Mouse (Mus musculus) brain, adult 2 months (tissue): ENCODE results near the gene Slc47a1.
"Not testable (repeated sequence)": the region's sequence is repeated elsewhere in the genome, so short reads cannot be mapped to it uniquely, and the experiment has no call there.

Experiments
- DNase-seq: peaks from one replicate; pipeline ENCODE4 v3.0.0; 2011; ENCODE audit warnings: low read depth, low spot score

Slc47a1 gene

DNA sequence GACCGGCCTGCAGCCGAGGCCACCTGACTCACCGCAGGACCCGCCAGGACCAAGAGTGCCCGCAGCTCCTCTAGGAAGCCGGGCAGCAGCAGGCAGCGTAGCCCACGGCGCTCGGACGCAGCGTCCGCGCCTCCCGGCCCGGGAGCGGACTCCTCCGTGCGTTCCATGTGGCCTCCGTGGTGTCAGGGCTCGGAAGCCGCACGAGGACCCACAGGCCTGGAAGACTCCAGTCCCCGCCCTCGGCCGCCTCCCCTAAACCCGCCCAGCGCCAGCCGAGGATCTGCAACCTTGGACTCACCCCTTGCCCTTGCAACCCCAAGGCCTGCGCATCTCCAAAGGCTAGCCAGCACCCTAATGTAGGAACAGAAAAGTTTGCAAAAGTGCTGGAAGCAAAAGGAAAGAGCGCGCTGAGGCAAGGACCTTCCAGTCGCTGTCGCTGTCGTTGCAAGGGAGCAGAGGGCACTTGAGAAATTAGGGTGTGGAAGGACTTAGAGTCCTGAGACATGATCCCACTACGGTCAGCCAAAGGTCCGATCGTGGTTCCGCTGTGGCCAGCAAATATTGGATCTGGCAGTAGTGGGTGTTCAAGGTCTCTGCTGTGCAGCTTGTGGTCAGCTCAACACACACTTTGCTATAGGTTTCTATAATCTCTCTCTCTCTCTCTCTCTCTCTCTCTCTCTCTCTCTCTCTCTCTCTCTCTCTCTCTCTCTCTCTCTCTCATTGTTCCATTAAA lies at the start of gene Slc47a1:
Gene Slc47a1, minus strand, starts transcription at position 465 of the 733 bp plus-strand sequence.
- no peak for DNase-seq

DNA sequence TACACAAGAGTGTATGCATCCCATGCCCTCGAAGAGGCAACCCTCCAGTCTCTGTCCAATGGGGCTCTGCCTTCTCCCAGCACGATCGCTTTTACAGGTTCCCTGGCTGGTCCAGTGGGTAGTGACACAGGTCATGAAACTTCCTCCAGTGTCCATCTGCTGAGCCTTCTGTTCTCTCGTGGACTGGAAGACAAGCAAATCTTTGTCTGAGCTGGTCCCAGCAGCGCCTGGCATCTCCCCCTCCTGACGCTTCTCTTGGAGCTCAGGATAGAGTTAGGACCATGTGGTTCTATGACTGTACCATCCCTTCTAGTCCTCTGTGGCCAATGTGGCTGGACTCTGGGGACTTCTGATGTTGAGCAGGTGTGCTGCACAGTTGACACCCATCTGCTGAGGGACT lies 41.1 kb upstream of the Slc47a1 start:
- peak; percentile 57 for DNase-seq

DNA sequence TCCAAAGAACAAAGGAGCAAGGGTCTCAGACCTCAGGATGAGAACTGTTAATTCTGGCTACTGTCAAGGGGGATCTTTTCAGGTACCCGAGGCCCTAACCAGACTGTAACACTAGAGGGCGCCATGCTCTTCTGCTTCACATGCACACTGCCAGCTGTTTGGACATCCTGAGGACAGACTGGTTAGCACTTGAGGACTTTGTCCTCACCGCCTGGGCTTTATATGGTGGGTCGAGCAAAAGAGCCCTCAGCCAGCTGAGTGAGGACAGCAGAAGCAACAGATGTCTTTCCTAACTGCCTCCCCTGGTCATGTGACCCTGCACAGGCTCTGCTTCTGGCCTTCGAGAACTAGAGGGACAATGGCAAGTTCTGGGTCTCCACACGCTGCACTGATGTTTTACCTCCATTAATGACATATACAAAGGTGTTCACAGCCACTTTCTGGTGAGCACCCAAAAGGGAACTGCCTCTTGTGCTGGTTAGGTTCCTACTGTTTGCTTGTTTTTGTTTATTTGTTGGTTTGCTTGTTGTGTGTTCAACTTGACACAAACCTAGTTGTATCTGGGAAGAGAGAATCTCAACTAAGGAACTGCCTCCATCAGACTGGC lies 39.9 kb upstream of the Slc47a1 start:
- peak; percentile 94 for DNase-seq

DNA sequence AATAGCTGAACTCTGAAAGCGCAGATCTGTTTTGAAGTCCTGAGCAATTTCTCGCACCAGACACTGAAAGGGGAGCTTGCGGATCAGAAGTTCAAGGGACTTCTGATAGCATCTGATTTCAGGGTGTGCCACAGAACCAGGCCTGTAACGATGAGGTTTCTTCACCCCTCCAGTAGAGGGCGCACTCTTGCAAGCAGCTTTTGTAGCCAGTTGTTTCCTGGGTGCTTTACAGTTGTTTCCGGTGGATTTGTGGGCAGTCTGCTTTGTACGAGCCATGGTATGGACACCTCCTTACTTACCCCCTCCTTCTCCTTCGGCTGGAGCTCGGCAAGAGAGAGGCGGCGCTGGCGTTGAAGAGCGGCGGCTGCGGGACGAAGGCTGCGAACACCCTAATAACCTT lies 38.4 kb upstream of the Slc47a1 start:
- not testable (repeated sequence) for DNase-seq

DNA sequence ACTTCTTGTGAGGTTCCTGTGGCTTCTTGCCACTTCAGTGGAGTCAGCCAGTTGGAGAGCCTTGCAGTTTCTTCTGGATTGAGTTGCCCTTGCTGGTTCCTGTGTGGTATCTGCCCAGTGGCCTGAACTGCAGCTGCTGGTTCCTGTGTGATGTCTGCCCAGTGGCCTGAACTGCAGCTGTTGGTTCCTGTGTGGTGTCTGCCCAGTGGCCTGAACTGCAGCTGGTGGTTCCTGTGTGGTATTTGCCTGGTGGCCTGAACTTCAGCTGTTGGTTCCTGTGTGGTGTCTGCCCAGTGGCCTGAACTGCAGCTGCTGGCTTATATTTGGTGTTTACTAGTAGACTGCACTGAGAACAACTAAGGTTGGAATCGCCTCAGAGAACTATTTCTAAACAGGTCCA lies 37.3 kb upstream of the Slc47a1 start:
- no peak for DNase-seq

DNA sequence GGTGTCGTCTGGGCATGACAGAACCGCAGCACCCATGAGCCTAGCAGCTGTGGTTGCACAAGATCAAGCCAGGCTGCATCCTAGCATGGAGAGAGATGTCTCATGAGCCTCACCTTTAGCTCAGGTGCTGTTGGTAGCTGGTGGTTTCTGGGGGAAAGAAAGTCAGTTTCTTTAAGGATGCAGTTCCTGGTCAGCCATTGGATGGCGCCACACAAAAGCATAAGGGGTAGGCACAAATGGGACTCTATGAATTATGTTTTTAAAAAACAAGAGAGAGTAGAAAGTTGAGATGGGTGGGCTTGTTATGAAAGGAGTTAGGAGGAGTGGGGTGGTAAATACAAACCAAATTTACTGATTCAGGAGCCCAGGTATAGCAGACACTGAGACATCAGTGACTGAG lies 36.4 kb upstream of the Slc47a1 start:
- no peak for DNase-seq

DNA sequence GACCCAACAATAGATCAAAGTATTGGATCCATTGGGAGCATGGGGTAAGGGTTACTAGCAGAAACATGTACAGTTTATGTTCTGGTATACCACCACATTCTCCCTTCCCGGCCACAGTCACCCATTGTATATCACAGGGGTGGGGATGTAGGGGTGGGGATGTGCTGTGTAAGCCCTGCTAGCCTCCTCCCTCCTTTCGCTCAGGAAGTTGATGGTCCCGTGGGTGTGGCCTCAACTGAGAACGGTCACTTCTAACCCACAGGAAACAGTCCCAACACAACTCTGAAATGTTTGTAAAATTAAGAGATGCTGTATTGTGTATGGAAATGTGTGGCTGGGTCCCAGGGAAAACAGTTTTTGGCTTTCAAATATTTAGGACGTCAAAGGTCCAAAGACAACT lies 35.3 kb upstream of the Slc47a1 start:
- DNase-seq: no peak

DNA sequence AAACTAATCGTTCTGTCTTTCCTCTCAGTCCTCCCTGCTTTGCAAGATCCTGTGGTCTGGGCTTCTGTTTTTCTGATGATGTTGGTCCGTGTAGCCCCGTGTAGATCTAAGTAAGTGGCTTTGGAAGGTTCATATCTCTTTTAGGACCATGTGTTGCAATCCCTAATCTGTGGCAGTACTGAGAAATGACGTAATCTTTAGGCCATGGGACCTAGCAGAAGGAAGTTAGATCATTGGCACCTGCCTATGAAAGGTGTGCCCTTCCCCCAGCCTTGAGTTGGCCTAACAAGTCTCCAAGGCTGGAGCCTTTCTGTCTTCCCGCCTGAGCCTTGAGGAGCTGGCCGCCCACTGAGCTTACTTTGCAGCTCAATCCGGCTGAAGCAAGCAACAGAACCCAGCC lies 33.7 kb upstream of the Slc47a1 start:
- DNase-seq: no peak

DNA sequence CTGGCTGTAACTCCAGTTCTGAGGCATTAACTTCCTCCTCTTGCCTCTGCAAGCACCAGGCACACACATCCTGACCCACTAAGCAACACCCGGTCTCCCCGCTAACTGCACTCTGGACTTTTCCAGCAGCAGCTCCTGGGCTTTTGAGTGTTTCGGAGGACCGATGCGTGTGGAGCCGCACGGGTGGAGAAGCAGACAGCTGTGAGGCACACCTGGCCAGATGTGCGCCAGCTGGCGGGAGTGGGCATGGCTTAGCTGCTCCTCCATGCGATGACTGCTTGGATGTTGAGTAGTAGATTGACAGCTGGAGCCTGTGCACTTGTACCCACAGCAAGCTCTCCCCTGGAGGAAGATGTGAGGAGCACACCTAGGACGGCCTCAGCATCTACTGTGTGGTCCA lies 33.1 kb upstream of the Slc47a1 start:
- no peak for DNase-seq

DNA sequence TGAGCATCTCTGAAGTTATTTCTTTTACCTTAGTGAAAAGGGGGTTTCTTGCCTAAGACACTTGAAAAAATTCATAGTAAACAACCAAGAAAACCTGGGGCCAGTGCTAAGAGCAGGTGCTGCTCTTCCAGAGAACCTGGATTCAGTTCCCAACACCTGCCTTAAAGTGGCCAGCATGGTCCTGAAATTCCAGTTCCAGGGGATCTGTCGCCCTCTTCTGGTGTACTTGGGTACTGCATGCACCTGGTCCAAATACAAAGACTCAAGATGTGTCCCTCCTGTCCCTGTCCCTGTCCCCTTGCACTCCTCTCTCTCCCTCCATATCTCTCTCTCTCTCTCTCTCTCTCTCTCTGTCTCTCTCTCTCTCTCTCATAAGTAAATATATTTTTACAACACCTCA lies 32.0 kb upstream of the Slc47a1 start:
- peak; percentile 93 for DNase-seq

DNA sequence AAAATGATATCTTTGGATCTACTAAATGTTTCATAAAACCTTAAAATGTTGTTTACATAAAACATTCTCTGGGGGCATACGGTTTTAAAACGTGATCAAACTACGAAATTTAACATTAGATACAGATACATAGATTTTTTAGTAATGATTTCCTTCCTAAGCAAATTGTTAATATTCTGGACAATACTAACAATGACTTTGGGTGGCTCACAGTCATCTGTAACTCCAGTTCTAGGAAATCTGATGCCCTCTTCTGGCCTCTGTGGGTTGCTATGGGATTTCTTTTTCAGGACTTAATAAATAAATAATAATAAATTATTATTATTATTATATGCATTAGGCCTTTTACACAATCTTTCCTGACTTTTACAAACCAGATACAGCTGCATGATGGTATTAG lies 30.9 kb upstream of the Slc47a1 start:
- peak; percentile 83 for DNase-seq

DNA sequence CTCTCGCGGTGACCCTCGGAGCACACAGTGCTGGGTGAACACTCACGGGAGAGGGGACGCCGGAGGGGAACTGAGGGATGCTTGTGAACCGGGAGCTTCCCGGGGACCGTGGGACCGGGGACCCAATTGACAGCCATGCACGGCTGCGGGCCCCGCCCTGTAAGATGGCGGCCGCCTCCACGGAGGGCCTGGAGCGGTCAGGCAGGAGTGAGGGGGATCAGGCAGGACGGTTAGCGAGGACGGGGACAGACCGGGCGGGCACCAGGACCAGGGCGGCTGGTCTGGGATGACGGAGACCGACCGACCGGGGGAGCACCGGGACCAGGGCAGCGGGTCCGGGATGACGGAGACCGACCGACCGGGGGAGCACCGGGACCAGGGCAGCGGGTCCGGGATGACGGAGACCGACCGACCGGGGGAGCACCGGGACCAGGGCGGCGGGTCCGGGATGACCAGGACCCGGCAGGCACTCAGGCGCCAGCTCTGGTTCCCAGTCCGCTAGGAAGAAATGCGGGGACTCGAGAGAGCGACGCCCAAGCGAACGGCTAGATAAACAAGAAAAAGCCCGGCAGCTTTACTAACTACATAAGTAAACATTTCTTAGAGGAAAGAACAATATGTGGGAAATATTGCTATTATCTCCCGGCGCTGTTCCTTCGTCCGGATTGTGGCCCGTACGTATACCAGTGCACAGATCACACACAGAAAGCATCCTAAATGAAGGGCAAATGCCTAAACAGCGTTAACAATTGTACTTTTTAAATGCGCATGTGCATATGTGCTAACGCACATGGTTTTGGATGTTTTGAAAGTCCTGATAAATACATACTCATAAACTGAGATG lies 30.3 kb upstream of the Slc47a1 start:
- peak; percentile 90 for DNase-seq

DNA sequence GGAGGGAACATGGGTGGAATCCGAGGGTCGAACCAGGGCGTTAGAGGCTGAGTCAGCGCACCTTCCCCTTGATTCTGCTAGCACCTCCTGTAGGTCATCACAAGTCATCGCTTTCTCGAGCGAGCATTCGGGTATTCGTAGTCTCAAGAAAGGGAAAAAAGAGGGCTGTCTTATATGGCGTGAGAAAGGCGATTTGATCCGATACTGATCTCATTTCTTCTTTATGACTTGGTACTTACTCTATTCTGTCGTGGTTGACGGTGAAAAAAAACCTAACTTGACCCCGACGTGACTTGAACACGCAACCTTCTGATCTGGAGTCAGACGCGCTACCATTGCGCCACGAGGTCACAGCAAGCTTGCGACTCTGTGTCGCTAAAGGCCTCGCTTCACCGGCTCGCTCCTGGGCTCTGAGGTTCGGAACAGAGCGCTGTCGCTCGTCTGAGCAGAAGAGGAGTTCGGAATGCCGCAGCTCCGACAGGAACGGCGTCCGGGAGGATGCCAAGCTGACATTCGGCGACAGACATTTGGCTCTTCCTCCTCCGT lies 29.6 kb upstream of the Slc47a1 start:
- DNase-seq: peak; percentile 96

DNA sequence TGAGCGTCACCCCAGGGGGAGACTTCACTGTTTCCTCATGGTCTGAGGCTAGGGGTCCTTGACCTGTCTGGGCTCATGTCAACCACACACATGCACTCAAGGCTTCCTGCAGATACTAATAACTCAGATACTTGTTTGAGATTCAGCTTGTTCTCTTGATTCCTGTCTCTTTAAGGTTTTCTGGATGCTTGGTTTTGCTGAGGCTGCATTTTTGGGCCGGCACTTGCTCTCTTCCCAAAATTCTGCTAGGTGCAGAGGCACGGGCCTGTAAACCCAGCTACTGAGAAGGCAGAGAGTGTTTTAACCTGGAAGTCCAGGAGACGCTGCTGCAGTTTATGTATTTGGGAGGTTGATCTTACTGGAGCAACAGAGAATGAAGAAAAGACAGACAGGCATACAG lies 23.6 kb upstream of the Slc47a1 start:
- no peak for DNase-seq

DNA sequence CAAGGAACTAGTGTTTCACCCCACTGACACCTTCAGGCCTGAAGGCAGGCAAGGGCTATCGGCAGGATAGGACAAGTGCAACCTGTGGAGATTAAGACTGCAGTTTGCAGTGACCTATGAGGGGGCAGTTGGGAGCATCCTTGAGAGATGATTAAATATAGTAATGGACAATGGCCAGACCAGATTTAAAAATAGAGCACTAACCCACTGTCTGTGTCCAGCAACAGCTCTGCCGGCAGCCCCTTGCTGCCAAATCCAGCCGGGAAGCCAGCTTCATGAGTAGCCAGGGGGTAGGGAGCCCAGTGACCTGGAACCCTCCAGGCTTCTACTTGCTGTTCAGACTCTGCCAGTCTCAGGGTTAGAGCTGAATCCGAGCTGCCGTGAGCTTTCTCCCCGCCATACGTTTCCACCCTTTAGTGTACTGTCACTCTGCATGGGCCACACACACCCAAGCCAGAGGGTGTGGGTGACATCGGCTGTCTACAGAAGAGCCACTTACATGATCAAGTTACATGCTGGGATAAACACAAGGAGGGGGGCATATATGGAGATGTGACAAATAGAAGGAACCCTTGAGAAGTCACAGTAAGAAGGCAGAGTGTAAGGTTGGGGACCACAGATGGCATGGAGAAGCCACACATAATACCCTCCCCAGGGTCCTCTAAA lies 22.7 kb upstream of the Slc47a1 start:
- peak; percentile 37 for DNase-seq

DNA sequence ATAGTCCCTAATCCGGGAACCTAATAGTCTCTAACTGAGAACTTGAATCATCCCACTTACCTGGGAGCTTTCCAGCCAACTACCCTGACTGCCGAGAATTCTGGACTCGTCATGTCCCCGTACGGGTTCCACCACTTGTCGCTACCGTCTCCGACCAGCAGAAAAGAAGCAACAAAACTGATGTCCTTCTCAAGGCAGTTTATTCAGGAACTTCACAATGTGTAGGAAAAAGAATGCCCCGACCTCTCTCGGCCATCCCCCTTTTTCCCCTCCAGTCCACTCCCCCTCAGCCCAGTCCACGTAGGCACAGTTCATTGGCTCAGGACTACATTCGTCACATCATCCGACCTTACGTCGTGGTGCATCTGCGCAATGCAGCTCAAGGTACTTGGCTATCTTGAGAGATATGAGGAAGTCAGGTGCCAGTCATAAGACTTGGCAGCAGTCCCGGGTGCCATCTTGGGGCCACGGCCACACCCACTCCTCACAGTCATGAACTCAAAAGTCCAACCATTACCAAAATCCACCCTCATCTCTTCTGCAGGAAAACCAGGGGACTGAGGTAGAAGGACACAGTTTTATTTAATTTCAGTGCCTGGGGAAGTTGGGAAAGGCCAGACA lies 19.4 kb upstream of the Slc47a1 start:
- DNase-seq: not testable (repeated sequence)

DNA sequence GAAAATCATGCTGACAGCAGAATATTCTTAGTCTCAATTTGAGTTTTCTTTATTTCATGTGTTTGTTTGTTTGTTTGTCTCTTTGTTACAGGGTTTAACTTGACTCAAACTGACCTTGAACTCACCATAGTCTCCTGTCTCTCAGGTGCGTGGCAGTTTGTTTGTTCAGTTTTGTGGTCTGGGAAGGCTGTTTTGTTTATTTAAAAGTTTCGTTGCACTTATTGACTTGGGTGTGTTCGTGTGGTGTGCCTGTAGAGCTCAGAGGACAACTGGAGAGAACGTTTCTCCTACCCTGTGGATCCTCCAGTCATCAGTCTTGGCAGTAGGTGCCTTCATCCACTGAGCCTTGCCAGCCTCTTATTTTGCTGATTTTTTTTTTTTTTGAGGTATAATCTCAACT lies 10.8 kb upstream of the Slc47a1 start:
- no peak for DNase-seq

DNA sequence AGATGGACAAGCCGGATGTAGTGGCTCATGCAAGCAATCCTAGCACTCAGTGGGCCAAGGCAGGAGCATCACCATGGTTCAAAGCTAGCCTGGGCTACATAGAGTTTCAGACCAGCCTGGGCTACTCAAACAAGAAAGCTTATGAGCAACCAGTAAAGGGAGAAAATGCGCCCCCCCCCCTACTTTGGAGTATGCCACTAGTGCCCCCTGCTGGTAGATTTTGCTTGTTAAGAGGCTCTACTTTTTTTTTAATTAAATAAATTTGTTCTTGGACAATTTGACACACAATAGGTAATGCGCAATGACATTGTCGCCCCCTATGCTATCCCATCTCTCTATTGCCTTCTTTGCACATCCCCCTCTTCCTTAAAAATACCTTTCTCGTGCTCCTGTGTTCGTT lies 9.9 kb upstream of the Slc47a1 start:
- peak; percentile 83 for DNase-seq

DNA sequence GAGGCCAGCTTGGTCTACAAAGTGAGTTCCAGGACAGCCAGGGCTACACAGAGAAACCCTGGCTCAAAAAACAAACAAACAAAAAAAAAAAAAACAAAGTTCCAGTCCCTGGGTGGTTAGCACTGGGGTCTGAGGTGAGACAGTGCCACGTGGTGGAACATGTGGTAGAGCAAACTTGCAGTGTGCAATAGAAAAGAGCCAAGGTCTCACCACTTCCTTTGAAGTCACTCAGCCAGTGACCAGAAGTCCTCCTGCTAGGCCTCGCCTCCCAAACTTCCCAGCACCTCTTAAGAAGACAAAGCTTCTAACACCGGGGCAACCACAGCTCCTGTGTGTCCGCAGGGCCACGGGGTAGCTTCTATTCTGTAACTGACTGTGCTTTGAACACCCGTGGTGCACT lies 9.1 kb upstream of the Slc47a1 start:
- DNase-seq: no peak

DNA sequence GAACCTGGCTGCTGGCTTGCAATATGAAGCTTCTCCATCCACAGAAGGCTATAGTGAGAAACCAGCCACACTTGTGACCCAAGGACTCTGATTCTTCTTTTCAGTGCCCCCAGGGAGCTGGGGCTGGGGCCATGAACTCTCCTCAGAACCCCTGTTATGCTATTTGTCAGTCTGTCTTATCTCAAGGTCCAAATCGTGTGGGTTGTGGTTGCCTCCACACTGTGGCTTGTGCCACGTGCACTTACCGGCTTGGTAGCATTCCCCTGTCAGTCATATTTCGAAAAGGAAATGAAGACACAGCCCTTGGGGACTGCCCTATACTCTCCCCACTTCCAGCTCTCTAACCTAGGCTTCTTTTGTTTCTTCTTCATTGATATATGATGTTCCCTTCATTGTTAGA lies 7.6 kb upstream of the Slc47a1 start:
- no peak for DNase-seq

DNA sequence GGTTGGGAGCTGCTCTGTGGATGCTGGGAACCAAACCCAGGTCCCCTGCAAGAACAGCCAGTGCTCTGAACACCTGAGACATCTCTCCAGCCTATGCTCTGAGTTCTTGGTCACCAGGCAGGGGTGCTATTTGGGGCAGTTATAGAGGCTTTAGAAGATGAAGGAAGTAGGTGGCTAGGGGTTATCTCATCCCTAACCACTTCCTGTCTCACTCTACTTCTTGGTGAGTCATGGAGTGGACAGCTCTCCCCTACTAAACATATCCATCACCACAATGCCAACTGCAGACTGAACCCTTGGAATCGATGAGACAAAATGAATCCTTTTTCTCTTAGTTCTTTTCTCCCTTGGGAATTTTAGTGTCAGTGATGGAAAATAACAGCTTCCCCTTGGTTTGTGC lies 3.1 kb upstream of the Slc47a1 start:
- no peak for DNase-seq
